Mouse (Mus musculus) thymus, adult 2 months (tissue): ENCODE data around the gene Sptlc3.

ENCODE experiments used
- CTCF ChIP-seq: fragments of 200-500 bp; IDR thresholded peaks from 2 replicates; pipeline ENCODE4 v1.5.1; 2012; ENCODE audit warnings: mild to moderate bottlenecking, control low read depth, low read length, moderate library complexity, borderline replicate concordance; ENCODE audit not compliant: control insufficient read depth, poor library complexity, insufficient read depth; ENCODE audit errors: extremely low read depth
- POLR2A ChIP-seq: fragments of 200-500 bp; IDR thresholded peaks from 2 replicates; pipeline ENCODE4 v1.6.1; 2012; ENCODE audit warnings: mild to moderate bottlenecking, low read length, control low read depth, moderate library complexity; ENCODE audit not compliant: control insufficient read depth, poor library complexity, insufficient read depth; ENCODE audit errors: extremely low read depth

DNA sequence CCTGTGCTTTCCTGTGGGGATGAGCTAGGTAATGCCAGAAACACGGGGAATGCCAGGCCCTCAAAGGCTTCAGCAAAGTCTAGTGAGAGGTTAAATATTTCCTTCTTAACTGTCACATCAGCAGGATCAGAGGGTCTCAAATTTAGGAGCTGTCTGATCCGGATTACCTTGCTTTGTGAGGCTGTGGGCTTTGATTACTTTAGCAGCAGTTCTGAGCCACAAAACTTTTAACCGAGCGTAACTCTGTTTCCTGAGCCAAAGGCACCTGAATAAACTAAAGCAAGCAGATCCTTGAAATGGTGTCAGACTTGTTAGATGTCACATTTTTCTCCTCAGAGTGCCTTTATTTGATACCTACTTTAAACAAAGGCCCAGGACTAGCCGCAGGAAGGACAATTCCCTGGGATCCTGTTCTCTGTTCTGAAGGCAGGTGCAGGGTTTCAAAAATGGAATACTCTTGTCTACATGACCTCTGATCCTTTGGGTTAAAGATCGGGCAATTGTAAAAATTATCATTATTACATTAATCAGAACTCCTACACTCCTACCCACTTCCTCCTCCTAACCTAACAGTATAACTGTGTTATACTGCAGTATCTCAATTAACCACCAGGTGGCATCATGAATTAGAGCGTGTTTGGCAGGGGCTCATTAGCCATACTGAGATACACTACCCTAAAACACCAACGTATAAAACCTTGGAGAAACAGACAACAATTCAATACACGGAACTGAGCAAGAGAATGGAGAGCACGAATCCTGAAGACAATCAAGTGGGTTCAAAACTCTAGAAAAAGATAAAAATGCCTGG, 97.4 kb downstream of the Sptlc3 start:
- no peak for TF ChIP-seq CTCF
- no peak for TF ChIP-seq POLR2A
